Mouse (Mus musculus) CD4-positive, CD25-positive, alpha-beta regulatory T cell, adult 4 months (primary cell): ENCODE data around the gene Zfp638. TPM values are rescaled to one million over a fixed set of nuclear protein-coding genes. Genes with fewer than 3 reads are reported as not detected.
"Not testable (repeated sequence)": the region's sequence is repeated elsewhere in the genome, so short reads cannot be mapped to it uniquely, and the experiment has no call there.

Experiments
- ATAC-seq: one replicate; pipeline ENCODE4 v1.8.0; 2017
- polyA plus RNA-seq, 2 experiments: library from polyadenylated mRNA; unstranded; fragments of 100-300 nt; shearing (Covaris generic); gene quantifications; one replicate each; pipeline ENCODE4 v1.2.1; 2017

Zfp638 gene
- polyA plus RNA-seq, 2 experiments from 2014 or later: 143 to 164 TPM

- ATAC-seq: no peak
Observed at GRCm38 (mm10) chr6:84010303-84011225, 143.7 kb downstream of the Zfp638 start.

DNA sequence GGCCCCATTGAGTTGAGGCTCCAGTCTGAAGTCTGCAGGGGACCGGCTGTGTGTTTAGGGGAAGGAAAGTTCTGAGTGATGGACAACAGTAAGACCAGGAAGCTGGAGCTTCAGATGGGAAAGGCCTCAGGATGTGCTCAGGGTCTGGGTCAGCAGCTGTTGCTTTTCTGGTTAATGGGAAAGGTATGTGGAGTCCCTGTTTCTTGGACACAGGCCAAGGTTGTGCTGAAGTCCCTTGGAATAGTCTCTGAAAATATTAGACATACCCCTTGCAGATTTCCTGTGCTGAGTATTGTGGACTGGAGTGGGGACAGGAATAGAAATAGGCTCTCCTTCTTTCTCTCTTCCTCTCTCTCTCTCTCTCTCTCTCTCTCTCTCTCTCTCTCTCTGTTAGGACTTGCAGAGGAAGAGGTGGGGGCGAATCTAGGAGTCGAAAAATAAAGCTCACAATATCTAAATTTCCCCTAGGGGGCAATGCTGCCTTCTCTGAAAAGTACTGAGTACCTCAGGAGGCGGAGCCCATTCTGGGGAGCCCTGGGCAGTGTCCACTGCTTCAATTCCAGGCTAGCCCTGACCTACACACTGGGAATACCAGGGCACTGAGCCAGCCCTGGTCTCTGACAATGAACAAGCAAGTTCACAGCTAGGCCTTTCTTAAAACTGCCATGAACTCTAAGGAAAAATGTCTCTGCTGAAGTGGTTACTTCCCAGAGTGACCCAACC lies 148.2 kb downstream of the Zfp638 start:
- not testable (repeated sequence) for ATAC-seq

DNA sequence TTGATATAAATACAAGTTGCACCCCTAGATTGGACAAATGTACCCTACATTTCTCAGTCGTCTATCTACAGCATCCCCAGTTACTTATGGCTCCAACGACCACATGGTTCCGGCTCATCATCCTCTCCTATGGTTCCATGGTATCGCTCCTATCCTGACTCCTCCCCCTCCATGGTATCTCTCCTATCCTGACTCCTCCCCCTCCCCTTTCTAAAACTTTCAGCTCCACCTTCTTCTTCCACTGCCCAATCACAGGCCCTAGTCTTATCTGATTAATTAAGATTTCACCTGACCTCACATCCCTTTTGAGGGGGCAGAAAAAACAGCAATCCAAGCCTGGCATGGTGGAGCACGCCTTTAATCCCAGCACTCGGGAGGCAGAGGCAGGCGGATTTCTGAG lies 149.9 kb downstream of the Zfp638 start:
- ATAC-seq: no peak

GRCm38 (mm10) chr6:84017392-84017791 lies 150.5 kb downstream of the Zfp638 start:
- no peak for ATAC-seq

GRCm38 (mm10) chr6:84018906-84019550 lies 152.1 kb downstream of the Zfp638 start:
- ATAC-seq: no peak

- no peak for ATAC-seq
Observed at GRCm38 (mm10) chr6:84020002-84020401, 153.1 kb downstream of the Zfp638 start.

- ATAC-seq: no peak
Observed at GRCm38 (mm10) chr6:84021990-84022389, 155.1 kb downstream of the Zfp638 start.

DNA sequence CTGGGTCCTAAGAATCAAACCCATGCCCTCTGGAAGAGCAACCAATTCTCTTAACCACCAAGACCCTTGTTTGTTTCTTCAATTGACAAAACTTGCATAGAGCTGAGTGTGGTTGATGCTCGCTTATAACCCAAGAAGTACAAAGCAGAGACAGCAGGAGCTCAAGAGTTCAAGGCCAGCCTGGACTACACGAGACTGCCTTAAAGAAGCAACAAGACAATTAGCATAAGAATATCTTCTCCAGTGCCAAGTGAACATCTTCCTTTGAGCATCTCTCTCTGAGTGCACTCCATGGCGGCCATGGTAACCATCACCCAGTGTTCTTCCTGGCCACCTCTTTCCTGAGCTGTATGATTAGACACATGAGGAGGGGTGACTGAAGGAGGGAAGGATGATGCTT lies 158.7 kb downstream of the Zfp638 start:
- ATAC-seq: no peak

GRCm38 (mm10) chr6:84028791-84029190 lies 161.9 kb downstream of the Zfp638 start:
- no peak for ATAC-seq

GRCm38 (mm10) chr6:84029775-84030174 lies 162.9 kb downstream of the Zfp638 start:
- ATAC-seq: no peak

GRCm38 (mm10) chr6:84032516-84032915 lies 165.6 kb downstream of the Zfp638 start:
- not testable (repeated sequence) for ATAC-seq

Other genes with a start within 250 kb of the Zfp638 start
- gene Clec4f, start 210.9 kb upstream of the Zfp638 start, polyA plus RNA-seq: not detected
- not detected for gene Cd207, start 189.3 kb upstream of the Zfp638 start, polyA plus RNA-seq
- gene Vax2, start 155.8 kb upstream of the Zfp638 start, polyA plus RNA-seq: under 1 TPM in 1 of 2 experiments, not detected in 1; 0.43 TPM
- not detected for gene Atp6v1b1, start 124.1 kb upstream of the Zfp638 start, polyA plus RNA-seq
- not detected for gene Ankrd53, start 104.5 kb upstream of the Zfp638 start, polyA plus RNA-seq
- gene Tex261, start 91.3 kb upstream of the Zfp638 start, polyA plus RNA-seq: 10 to 100 TPM; 78.1 to 88.1 TPM
- 10 to 100 TPM; 31.0 to 32.7 TPM for gene Nagk, start 72.1 kb upstream of the Zfp638 start, polyA plus RNA-seq
- gene Paip2b, start 35.4 kb upstream of the Zfp638 start, polyA plus RNA-seq: 10 to 100 TPM; 18.5 to 36.3 TPM
- not detected for gene Dysf, start 141.5 kb downstream of the Zfp638 start, polyA plus RNA-seq